Mouse (Mus musculus) intestine, embryonic 15.5 days (tissue): ENCODE data around the gene 1700029I15Rik. TPM values are rescaled to one million over a fixed set of nuclear protein-coding genes. Genes with fewer than 3 reads are reported as not detected.

Source experiments
- ATAC-seq: fragments of 200-750 bp; cut with Nextera tagmentation; 2 replicates; pipeline ENCODE4 v1.8.0; 2017; ENCODE audit warnings: moderate TSS enrichment, moderate library complexity
- H3K27ac ChIP-seq: fragments of 300-500 bp; sonication (generic); 2 replicates; pipeline ENCODE4 v1.5.1; 2015; ENCODE audit warnings: mild to moderate bottlenecking, inconsistent platforms
- H3K27me3 ChIP-seq: fragments of 300-500 bp; sonication (generic); replicated peaks from 2 replicates; pipeline ENCODE4 v1.6.1; 2015; ENCODE audit warnings: inconsistent platforms
- H3K36me3 ChIP-seq: fragments of 300-500 bp; sonication (generic); 2 replicates; pipeline ENCODE4 v1.6.1; 2015; ENCODE audit warnings: inconsistent platforms
- H3K4me1 ChIP-seq: fragments of 300-500 bp; sonication (generic); replicated peaks from 2 replicates; pipeline ENCODE4 v1.6.1; 2015; ENCODE audit warnings: inconsistent platforms
- H3K4me2 ChIP-seq: fragments of 300-500 bp; sonication (generic); replicated peaks from 2 replicates; pipeline ENCODE4 v1.6.1; 2015; ENCODE audit warnings: mild to moderate bottlenecking, inconsistent platforms
- H3K4me3 ChIP-seq: fragments of 300-500 bp; sonication (generic); replicated peaks from 2 replicates; pipeline ENCODE4 v1.5.1; 2015; ENCODE audit warnings: inconsistent platforms
- H3K9ac ChIP-seq: fragments of 300-500 bp; sonication (generic); 2 replicates; pipeline ENCODE4 v1.6.1; 2015; ENCODE audit warnings: inconsistent platforms
- H3K9me3 ChIP-seq: fragments of 300-500 bp; sonication (generic); 2 replicates; pipeline ENCODE4 v1.6.1; 2016; ENCODE audit warnings: inconsistent platforms
- WGBS: fragments of 180-500 bp; shearing (Covaris S2); methylation state at CpG from one replicate; pipeline ENCODE4 v1.1.7; 2015; 5-methylcytosine and 5-hydroxymethylcytosine counted together
- polyA plus RNA-seq: library from polyadenylated mRNA; unstranded; fragments of >200 nt; fragmentation: Nextera tagmentation; extraction: Ambion mirVana; gene quantifications from 2 replicates; pipeline ENCODE4 v1.2.1, GENCODE M21; 2015

1700029I15Rik gene
- polyA plus RNA-seq, 1 experiment from 2014 or later: 2.9 TPM

DNA sequence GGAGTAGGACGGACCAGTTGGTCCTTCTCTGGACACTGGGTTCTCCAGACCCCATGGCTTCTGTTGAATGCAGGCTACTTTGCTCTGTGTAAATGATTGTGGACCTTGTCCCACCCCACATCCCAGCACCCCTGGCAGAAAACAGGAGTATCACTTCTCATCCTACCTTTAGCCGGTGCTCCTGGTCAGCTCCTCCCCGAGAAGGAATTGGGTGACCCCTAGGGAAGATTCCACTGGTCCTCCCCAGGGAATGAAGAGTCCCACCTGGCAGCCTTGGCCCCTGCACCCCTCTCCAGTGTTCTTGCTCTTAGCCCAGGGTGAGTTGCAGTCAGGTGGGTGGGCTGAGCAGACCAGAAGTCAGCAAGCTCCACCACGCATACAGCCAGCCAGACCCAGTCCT, 18.3 kb upstream of the 1700029I15Rik start:
- no peaks in the 10 kb centered on the region for H3K27me3 ChIP-seq
- no peak overlapping the region for H3K27ac ChIP-seq
- WGBS: 86% methylated on average over 4 of the region's 4 CpGs
- no peak overlapping the region for H3K9ac ChIP-seq
- no peaks in the 10 kb centered on the region for H3K9me3 ChIP-seq
- peaks cover 9% of the 10 kb centered on the region; the same call in 1 of the 2 replicates for H3K4me1 ChIP-seq
- no peak overlapping the region for H3K4me3 ChIP-seq
- peaks cover 10% of the 10 kb centered on the region for H3K36me3 ChIP-seq
- no peak for ATAC-seq
- H3K4me2 ChIP-seq: no peak overlapping the region

- 89% methylated on average over 10 of the region's 10 CpGs for WGBS
- Histone ChIP-seq H3K36me3 (peaks cover 6% of the 10 kb centered on the region), H3K4me2 (no peak overlapping the region), H3K9ac (no peak overlapping the region), H3K27me3 (peaks cover 6% of the 10 kb centered on the region; the same call in 1 of the 2 replicates), H3K9me3 (no peaks in the 10 kb centered on the region), H3K27ac (no peak overlapping the region), H3K4me1 (peaks cover 11% of the 10 kb centered on the region), H3K4me3 (no peak overlapping the region)
- ATAC-seq: no peak
Observed at GRCm38 (mm10) chr2:92365568-92365967, 16.8 kb upstream of the 1700029I15Rik start.

DNA sequence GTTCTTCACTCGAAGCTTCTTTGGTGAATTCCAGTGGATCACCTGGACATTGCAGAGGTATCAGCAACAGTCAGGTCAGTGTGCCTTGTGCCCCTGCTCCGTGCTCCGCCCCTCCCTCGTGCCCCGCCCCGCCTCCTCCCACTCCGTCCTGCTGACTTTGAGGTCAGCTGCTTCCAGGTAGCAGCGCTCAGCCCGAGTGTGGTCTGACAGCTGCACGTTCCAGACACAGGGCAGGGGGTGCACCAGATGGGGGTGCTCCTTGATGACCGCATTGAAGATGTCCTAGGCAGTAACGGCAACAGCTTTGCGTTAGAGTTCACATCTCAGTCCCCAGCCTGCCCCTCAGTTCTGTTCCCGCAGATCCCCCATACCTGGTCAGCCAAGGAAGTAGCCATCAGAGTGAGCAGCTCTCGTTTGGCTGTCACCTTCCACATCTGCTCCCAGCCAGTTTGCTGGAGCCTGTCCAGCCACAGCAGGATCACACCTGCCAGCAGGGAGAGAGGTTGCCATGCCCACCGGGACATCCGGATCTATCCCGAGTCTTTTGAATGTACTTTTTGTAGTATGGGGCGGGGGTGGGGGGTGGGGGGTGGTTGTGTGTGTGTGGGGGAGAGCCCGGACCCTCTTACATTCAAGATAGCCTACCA, 14.8 kb upstream of the 1700029I15Rik start:
- H3K4me1 ChIP-seq: peaks cover 27% of the 10 kb centered on the region
- H3K4me2 ChIP-seq: no peak overlapping the region
- no peak for ATAC-seq
- peaks cover 2% of the 10 kb centered on the region for H3K36me3 ChIP-seq
- no peak overlapping the region for H3K9ac ChIP-seq
- H3K27ac ChIP-seq: no peak overlapping the region
- H3K4me3 ChIP-seq: no peak overlapping the region
- 32% methylated on average over 20 of the region's 20 CpGs for WGBS
- no peaks in the 10 kb centered on the region for H3K9me3 ChIP-seq
- peaks cover 10% of the 10 kb centered on the region; the same call in 1 of the 2 replicates for H3K27me3 ChIP-seq

DNA sequence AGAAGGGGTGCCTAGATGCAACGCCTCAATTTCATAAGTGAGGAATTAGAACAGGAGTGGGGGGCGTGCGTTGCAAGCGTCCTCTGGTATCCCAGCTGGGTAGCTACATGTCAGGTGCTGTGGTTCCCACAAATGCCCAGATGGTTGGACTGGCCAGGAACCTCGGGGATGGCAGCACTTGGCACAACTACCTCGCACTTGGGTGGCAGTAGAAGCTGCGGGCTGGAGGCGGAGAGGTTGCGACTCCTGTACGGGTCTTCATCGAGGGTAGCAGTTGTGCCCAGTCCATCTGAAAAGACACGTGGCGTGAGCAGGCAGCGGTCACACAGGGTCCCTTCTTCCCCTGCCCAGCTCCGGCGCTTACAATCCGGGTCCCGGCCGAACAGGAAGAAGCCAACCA, 12.0 kb upstream of the 1700029I15Rik start:
- no peaks in the 10 kb centered on the region; the same call in 1 of the 2 replicates for H3K36me3 ChIP-seq
- H3K4me1 ChIP-seq: peaks cover 36% of the 10 kb centered on the region
- H3K4me3 ChIP-seq: peak overlapping the region; percentile 52
- 11% methylated on average over 19 of the region's 19 CpGs for WGBS
- H3K9me3 ChIP-seq: no peaks in the 10 kb centered on the region
- H3K27ac ChIP-seq: 0 out of 2 replicates have a peak overlapping the region, but pooled peaks have one; percentile 56
- peaks cover 10% of the 10 kb centered on the region; the same call in 1 of the 2 replicates for H3K27me3 ChIP-seq
- ATAC-seq: no peak
- H3K4me2 ChIP-seq: peak overlapping the region; percentile 87
- peak overlapping the region; percentile 65 for H3K9ac ChIP-seq

DNA sequence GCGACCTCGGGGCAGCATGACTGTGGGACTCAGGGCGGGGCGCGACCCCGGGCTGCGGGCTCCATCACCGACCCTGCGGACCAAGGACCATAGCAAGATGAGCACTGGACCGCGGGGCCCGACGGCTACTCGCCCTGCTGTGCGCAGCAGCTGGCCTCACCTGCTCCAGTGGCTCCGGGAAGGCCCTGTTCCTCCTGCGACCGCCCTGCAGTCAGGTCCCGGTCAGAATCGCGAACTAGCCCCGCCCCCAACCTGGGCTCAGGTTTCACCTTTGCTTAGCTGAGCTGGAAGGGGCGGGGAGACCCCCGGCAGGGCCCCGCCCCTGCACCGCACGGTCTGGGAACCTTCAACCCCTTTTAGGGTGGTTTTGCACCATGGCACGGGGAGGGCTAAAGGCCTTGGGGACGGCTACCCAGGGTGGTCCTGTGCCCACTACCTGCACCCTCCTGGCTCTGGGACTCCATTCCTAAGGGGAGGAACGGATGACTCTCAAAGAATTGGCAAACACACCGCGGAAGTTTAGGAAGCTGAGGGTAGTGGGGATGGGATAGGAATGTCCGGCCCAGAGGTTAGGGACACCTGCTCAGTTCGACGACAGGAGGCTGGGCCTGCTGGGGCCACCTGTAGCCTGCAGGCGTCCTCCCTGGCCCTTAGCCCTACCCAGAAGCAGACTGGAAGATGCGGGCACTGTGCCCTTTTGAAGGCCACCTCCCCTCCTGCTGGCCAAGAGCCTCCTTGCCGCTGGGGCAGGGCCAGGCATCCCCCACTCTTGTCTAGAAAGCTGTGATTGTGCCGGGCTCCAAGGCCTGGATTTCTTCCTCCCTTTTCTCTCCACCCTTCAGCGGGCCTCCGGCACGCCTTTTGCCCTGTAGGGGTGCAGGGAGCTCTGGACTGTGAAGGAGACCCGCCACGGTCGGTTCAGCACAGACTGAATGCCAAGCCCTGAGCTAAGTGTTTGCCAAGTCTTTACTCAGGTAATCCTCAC, 11.2 kb upstream of the 1700029I15Rik start:
- peak overlapping the region; percentile 56; the same call in 1 of the 2 replicates for H3K27ac ChIP-seq
- H3K36me3 ChIP-seq: no peaks in the 10 kb centered on the region
- peaks cover 10% of the 10 kb centered on the region; the same call in 1 of the 2 replicates for H3K27me3 ChIP-seq
- H3K9ac ChIP-seq: peak overlapping the region; percentile 65
- no peaks in the 10 kb centered on the region for H3K9me3 ChIP-seq
- peak overlapping the region; percentile 87 for H3K4me2 ChIP-seq
- 3% methylated on average over 45 of the region's 45 CpGs for WGBS
- ATAC-seq: peak; percentile 65
- H3K4me3 ChIP-seq: peak overlapping the region; percentile 52
- H3K4me1 ChIP-seq: peaks cover 41% of the 10 kb centered on the region

- H3K4me3 ChIP-seq: no peak overlapping the region
- H3K4me1 ChIP-seq: peaks cover 46% of the 10 kb centered on the region
- H3K9me3 ChIP-seq: no peaks in the 10 kb centered on the region
- 33% methylated on average over 10 of the region's 10 CpGs for WGBS
- peak overlapping the region; percentile 87; the same call in 1 of the 2 replicates for H3K4me2 ChIP-seq
- H3K36me3 ChIP-seq: no peaks in the 10 kb centered on the region
- H3K27me3 ChIP-seq: peaks cover 10% of the 10 kb centered on the region; the same call in 1 of the 2 replicates
- peak overlapping the region; percentile 56; the same call in 1 of the 2 replicates for H3K27ac ChIP-seq
- no peak overlapping the region for H3K9ac ChIP-seq
- ATAC-seq: no peak
Observed at GRCm38 (mm10) chr2:92371971-92372690, 10.2 kb upstream of the 1700029I15Rik start.

DNA sequence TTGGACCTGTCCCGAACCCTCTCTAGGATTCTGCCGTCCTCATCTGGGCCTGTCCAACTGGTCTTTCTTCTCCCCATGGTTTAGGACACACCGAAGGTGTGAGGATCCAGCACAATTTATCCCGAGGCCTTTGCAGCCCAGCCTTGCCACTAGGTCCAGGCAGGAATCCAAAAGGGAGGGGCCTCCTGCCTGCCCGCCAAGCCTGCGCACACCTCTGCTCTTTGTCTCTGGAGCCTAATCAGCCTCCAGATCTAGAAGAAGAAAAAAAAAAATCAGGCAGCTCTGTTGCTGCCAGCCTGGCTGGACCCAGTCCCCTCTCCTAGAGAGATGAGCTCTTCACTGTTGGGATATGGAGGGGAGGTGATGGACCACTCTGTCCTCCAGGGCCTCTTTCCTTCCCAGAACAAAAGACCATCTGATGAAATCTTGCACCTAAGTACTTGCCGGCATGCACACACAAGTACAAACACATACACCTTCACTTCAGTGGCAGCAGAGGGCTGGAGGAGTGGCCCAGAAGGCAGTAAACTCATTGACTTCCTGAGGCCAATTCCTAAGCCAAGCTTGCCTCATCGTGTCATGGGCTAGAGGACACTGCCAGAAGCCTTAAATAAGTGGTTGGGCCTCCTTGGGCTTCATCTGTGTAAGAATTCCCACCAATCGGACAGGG, 9.4 kb upstream of the 1700029I15Rik start:
- no peaks in the 10 kb centered on the region for H3K36me3 ChIP-seq
- H3K4me2 ChIP-seq: no peak overlapping the region; the same call in 1 of the 2 replicates
- no peak for ATAC-seq
- peak overlapping the region; percentile 6; the same call in 1 of the 2 replicates for H3K27ac ChIP-seq
- peaks cover 42% of the 10 kb centered on the region for H3K4me1 ChIP-seq
- no peak overlapping the region for H3K9ac ChIP-seq
- no peak overlapping the region for H3K4me3 ChIP-seq
- H3K27me3 ChIP-seq: peaks cover 10% of the 10 kb centered on the region; the same call in 1 of the 2 replicates
- H3K9me3 ChIP-seq: no peaks in the 10 kb centered on the region
- 43% methylated on average over 9 of the region's 9 CpGs for WGBS

GRCm38 (mm10) chr2:92373437-92373813, 8.9 kb upstream of the 1700029I15Rik start:
- peaks cover 42% of the 10 kb centered on the region for H3K4me1 ChIP-seq
- WGBS: 80% methylated on average over 11 of the region's 11 CpGs

DNA sequence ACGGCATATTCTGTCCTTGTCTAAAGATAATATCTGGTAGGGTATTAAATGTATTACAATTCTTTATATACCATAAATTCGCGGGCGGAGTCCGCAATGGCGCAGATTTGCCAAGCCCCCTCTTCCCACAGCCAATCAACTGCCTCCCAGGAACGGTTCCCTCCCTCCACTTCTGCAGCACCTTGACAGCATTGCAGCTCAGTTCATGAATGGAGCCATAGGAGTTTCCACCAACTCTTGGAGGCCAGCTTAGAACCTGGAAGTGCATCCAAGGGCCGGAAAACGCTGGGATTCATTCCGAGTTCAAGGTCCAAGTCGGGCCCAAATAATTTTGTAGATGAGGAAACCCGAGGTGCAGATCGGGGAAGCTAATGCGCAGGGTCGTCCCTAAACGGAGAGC, 7.8 kb upstream of the 1700029I15Rik start, which contains the start of the genes Pex16 and Large2:
Gene Pex16 (plus strand): TSS at position 163 of the 400 bp plus-strand sequence.
Gene Large2 (minus strand): TSS at position 356 of the 400 bp plus-strand sequence.
- Histone ChIP-seq H3K27me3 (peaks cover 10% of the 10 kb centered on the region; the same call in 1 of the 2 replicates), H3K27ac (peak within 1 kb of the TSS; percentile 91), H3K9me3 (no peaks in the 10 kb centered on the region), H3K4me2 (peak within 1 kb of the TSS; percentile 89), H3K4me1 (peaks cover 42% of the 10 kb centered on the region), H3K36me3 (0 out of 2 replicates have a peak, but pooled peaks cover 6% of the 10 kb centered on the region), H3K9ac (peak within 1 kb of the TSS; percentile 69), H3K4me3 (peak within 1 kb of the TSS; percentile 75)
- ATAC-seq: peak; percentile 18; the same call in 1 of the 2 replicates
- WGBS: 2% methylated on average over 16 of the region's 16 CpGs

More at GRCm38 (mm10) chr2:92373437-92373813, 8.9 kb upstream of the 1700029I15Rik start:
- H3K27ac ChIP-seq: peak overlapping the region; percentile 6; the same call in 1 of the 2 replicates
- H3K4me3 ChIP-seq: no peak overlapping the region
- no peak overlapping the region for H3K9ac ChIP-seq
- no peak for ATAC-seq
- no peaks in the 10 kb centered on the region for H3K36me3 ChIP-seq
- no peak overlapping the region for H3K4me2 ChIP-seq
- no peaks in the 10 kb centered on the region for H3K9me3 ChIP-seq
- peaks cover 10% of the 10 kb centered on the region; the same call in 1 of the 2 replicates for H3K27me3 ChIP-seq

DNA sequence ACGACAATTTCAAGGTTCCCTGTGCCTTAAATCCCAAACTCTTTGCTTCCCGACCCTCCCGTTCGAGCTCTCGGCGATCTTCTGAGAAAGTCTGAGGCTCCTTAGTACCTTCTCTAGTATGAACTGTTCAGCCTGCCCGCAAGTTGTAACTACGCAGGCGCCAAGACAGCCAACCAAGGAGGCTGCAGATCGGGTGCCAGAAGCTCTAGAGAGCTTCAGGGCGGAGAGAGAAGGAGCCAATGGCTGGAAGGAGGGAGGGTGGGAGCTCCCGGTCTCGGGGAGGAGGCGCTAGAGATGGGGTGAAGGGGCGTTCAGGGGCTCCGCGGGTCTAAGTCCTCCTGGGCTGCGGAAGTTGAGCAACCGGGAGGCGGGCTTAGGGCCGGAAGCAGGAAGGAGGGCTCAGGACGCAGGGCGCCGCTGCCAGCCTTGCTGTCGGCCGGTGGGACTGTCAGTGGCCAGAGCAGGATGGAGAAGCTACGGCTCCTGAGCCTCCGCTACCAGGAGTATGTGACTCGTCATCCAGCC, 7.2 kb upstream of the 1700029I15Rik start:
- Histone ChIP-seq H3K36me3 (0 out of 2 replicates have a peak, but pooled peaks cover 6% of the 10 kb centered on the region), H3K4me2 (peak overlapping the region; percentile 89), H3K27ac (peak overlapping the region; percentile 91), H3K27me3 (peaks cover 7% of the 10 kb centered on the region; the same call in 1 of the 2 replicates), H3K9ac (peak overlapping the region; percentile 69), H3K9me3 (no peaks in the 10 kb centered on the region), H3K4me3 (peak overlapping the region; percentile 75), H3K4me1 (peaks cover 40% of the 10 kb centered on the region)
- 0% methylated on average over 29 of the region's 29 CpGs for WGBS
- ATAC-seq: peak; percentile 94
